In the genomic region with DNA sequence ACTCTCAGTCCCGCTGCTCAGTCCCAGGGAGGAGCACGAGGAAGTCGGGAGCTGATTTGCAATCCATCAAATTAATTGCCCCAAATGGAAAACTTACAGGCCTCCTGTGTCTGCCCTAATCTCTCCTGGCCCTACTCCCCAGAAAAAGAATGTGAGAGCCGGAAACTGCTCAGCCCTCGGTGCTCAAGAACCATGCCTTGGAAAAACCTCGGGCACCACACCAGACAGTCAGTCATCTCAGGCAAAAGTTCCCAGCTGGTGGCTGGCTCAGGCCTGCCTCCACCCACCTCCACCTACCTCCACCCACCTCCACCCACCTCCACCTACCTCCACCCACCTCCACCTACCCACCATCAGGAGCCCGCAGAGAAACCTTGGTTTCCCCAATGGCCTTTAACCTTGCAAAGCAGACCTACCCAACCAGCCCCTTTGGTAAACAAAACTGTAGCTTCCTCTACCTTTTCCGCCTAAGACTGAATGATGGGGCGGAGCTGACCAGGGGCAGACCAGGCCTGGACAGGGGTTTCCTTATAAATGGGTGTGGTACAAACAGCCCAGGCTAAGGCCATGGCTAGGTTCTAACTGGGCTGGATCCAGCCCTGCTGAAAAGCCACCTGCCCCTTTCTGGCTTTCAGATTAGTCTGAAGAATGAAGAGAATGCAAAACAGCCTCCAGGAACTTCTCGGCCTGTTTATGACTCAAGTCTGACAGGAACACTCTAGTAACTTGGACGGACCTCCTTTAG, we compare ENCODE assay signal across 10 mouse cellular contexts. TPM values are rescaled to one million over a fixed set of nuclear protein-coding genes. Genes with fewer than 3 reads are reported as not detected.
DNase-seq lines count a peak whose midpoint lies in the region; ATAC-seq lines count a peak whose summit lies in the region.
"Had no signal": no experiment of that assay in that cellular context is flagged by ENCODE, and none has a peak within 500 bp of the region (broad histone marks: within the 10 kb centered on the region; RNA-seq: fewer than 3 reads in every experiment).

No protein-coding gene starts in this region.

- ATAC-seq in forebrain, embryonic 13.5 days, result no peak

- 63% methylated on average over 11 of the region's 11 CpGs for WGBS in forebrain, embryonic 13.5 days

- peaks cover 46% of the 10 kb centered on the region for H3K4me1 ChIP-seq in forebrain, embryonic 13.5 days
- H3K4me1 ChIP-seq: megakaryocyte, embryonic 14.5 days had no signal

- no peaks in the 10 kb centered on the region for H3K36me3 ChIP-seq in forebrain, embryonic 13.5 days (ENCODE audit: poor library complexity, severe bottlenecking)
- H3K36me3 ChIP-seq: hindbrain, embryonic 15.5 days had no signal

- H3K9me3 ChIP-seq in forebrain, embryonic 13.5 days (replicated peaks), result no peaks in the 10 kb centered on the region
- H3K9me3 ChIP-seq: hindbrain, embryonic 15.5 days; megakaryocyte, embryonic 14.5 days had no signal

- no peaks in the 10 kb centered on the region for H3K27me3 ChIP-seq in forebrain, embryonic 13.5 days
- H3K27me3 ChIP-seq: hindbrain, embryonic 15.5 days had no signal

- no peak overlapping the region for H3K9ac ChIP-seq in forebrain, embryonic 13.5 days
- H3K9ac ChIP-seq: hindbrain, embryonic 15.5 days had no signal

- no peak overlapping the region for H3K27ac ChIP-seq in forebrain, embryonic 13.5 days
- H3K27ac ChIP-seq: hindbrain, embryonic 15.5 days had no signal

- DNase-seq in kidney, adult 11 months, result peak; percentile 70
- no peak for DNase-seq in kidney, adult 18-20 months
- DNase-seq in ZHBTc4 (ENCODE audit: low read depth, low spot score), result peak; percentile 87
- DNase-seq in kidney, postnatal 36 days, result peak; percentile 44 to 73
- DNase-seq in lung, postnatal 25 days (ENCODE audit: low spot score), result peak; percentile 51
- no peak for DNase-seq in thymus, postnatal 36 days
- DNase-seq in cerebellum, adult 9-11 months, result no peak

- no peak overlapping the region for H3K4me2 ChIP-seq in forebrain, embryonic 13.5 days
- H3K4me2 ChIP-seq: hindbrain, embryonic 15.5 days had no signal

- H3K4me3 ChIP-seq in forebrain, embryonic 13.5 days, result no peak overlapping the region
- H3K4me3 ChIP-seq: hindbrain, embryonic 15.5 days; megakaryocyte, embryonic 14.5 days had no signal

RNA-seq across cellular contexts. Expression of gene Plekha7, which starts 21.4 kb away (rescaled TPM):
- 13.1 and 15.6 TPM in 2 replicates for polyA plus RNA-seq in forebrain, embryonic 13.5 days (2015; fragmentation: Nextera tagmentation; extraction: Ambion mirVana)

RNA-seq across cellular contexts. Expression of gene Rps13, which starts 47.2 kb away (rescaled TPM):
- 673 and 704 TPM in 2 replicates for polyA plus RNA-seq in forebrain, embryonic 13.5 days (2015; fragmentation: Nextera tagmentation; extraction: Ambion mirVana)

Comparison
In these comparisons a context has a peak if more than half of its experiments do, and no peak if none do; other contexts are left out.
1. DNase-seq: peak in kidney, adult 11 months (single experiment), ZHBTc4 (single experiment), kidney, postnatal 36 days (2 of 2) and lung, postnatal 25 days (single experiment); none in kidney, adult 18-20 months (single experiment), thymus, postnatal 36 days (0 of 2) and cerebellum, adult 9-11 months (single experiment).